In the genomic region with DNA sequence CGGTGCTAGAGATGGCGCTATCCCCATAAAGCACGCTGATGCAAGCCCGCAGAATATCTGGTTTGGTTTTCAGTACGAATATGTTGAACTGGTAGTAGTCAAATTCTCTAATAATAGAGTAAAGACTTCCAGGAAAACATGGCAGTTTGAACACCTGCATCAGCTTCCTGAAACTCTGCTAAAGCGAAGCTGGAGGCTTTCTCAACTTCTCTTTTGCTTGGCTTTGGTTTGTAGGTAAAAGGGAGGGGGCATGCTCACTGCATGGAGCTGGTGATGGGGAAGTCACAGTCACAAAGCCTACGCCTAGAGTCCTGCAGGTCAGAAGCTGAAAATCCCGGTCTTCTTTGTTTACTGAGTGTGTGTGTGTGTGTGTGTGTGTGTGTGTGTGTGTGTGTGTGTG, we compare ENCODE assay signal across 14 mouse cellular contexts.
"Had no signal": no experiment of that assay in that cellular context is flagged by ENCODE, and none has a peak within 500 bp of the region (broad histone marks: within the 10 kb centered on the region; RNA-seq: fewer than 3 reads in every experiment).

No protein-coding gene starts in this region.

- H3K27me3 ChIP-seq: limb, embryonic 15.5 days; liver, embryonic 13.5 days; midbrain, embryonic 13.5 days; neural tube, embryonic 15.5 days; stomach, embryonic 15.5 days had no signal

- H3K4me1 ChIP-seq: midbrain, embryonic 13.5 days; neural tube, embryonic 15.5 days had no signal

- H3K4me2 ChIP-seq: limb, embryonic 15.5 days; liver, embryonic 13.5 days; midbrain, embryonic 13.5 days; neural tube, embryonic 15.5 days; stomach, embryonic 15.5 days had no signal

- H3K27ac ChIP-seq: limb, embryonic 15.5 days; liver, embryonic 13.5 days; midbrain, embryonic 13.5 days; neural tube, embryonic 15.5 days; stomach, embryonic 15.5 days had no signal

- H3K9me3 ChIP-seq: limb, embryonic 15.5 days; liver, embryonic 13.5 days; neural tube, embryonic 15.5 days; stomach, embryonic 15.5 days had no signal

- H3K9ac ChIP-seq: limb, embryonic 15.5 days; liver, embryonic 13.5 days; midbrain, embryonic 13.5 days; neural tube, embryonic 15.5 days; stomach, embryonic 15.5 days had no signal

- H3K36me3 ChIP-seq: limb, embryonic 15.5 days; liver, embryonic 13.5 days; midbrain, embryonic 13.5 days; neural tube, embryonic 15.5 days; stomach, embryonic 15.5 days had no signal

- ATAC-seq: intestine, postnatal 0 days; midbrain, embryonic 13.5 days had no signal

- H3K4me3 ChIP-seq: limb, embryonic 15.5 days; liver, embryonic 13.5 days; midbrain, embryonic 13.5 days; neural tube, embryonic 15.5 days; stomach, embryonic 15.5 days had no signal

- DNase-seq: kidney, adult 8-10 months; kidney, postnatal 36 days; layer of hippocampus, adult 9-11 months; layer of hippocampus, postnatal 36 days; liver, embryonic 13.5 days; lung, adult 18-20 months; lung, postnatal 4 days; right cerebral cortex, postnatal 4 days; spleen, adult 18-20 months had no signal
